Mouse (Mus musculus) left cerebral cortex, postnatal 14 days (tissue): Measurements from ENCODE around the gene Adprhl1. TPM values are rescaled to one million over a fixed set of nuclear protein-coding genes. Genes with fewer than 3 reads are reported as not detected.

Experiments used
- DNase-seq, 2 experiments: peaks; one replicate each; pipeline ENCODE4 v3.0.0; 2021 to 2022; ENCODE audit warnings: low spot score in 2 of 2, mixed read lengths in 1 of 2
- intact Hi-C: fragments of 180-260 bp; cut with DNase I; formaldehyde crosslinking; loops from one replicate; pipeline ENCODE4 v1.15.1; 2025
- microRNA-seq, 2 experiments: library from miRNA; unstranded; fragments of <30 nt; microRNA quantifications; one replicate each; pipeline ENCODE4 v1.2.0; 2022
- total RNA-seq, 2 experiments: library from RNA; stranded (reverse); gene quantifications; 2 replicates each; pipeline ENCODE4 v1.2.3; 2021

Gene Adprhl1
- total RNA-seq, 2 experiments from 2014 or later: 1.3 to 2.8 TPM

DNA sequence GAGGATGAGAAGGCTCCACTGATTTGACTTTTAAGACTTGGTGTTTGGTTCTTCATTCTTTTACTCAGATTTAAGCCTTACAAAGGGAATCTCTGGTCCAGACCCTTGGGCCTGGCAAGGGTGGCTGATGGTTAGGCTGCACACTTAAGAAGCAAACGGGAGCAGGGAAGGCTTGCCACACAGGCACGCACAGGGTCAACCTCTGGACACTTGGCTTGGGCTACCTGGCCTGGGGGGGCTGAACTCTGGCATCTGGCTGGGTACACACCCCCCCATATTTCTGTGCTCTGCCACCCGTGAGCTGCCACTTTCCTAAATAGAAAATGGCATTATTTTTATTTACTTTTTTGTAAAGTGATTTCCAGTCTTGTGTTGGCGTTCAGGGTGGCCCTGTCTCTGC is 79.2 kb downstream of the Adprhl1 start:
- intact Hi-C loops: no loop called here

DNA sequence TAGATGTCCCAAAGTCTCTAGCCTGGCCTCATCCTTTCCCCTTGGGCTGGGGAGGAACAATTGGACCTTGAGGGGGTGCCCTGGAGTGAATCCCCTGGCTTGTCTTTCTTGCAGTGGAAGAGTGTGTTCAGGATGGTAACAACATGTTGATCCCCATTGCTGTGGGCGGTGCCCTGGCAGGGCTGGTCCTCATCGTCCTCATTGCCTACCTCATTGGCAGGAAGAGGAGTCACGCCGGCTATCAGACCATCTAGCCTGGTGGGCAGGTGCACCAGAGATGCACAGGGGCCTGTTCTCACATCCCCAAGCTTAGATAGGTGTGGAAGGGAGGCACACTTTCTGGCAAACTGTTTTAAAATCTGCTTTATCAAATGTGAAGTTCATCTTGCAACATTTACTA is 79.7 kb downstream of the Adprhl1 start:
- intact Hi-C loops: no loop called here
- DNase-seq: no peak

More for the DNA sequence above, 79.2 kb downstream of the Adprhl1 start:
- DNase-seq: no peak

Small RNA genes lying within 50 kb of the gene (microRNA-seq; reads per million reads assigned to microRNA genes)
- gene Mir1968: 26.3 to 26.6 reads per million in 2 experiments

Other genes with a start within 250 kb of the Adprhl1 start
- under 1 TPM; 0.23 to 0.24 TPM for gene F7, start 228.1 kb downstream of the Adprhl1 start, total RNA-seq
- gene F10, start 216.9 kb downstream of the Adprhl1 start, total RNA-seq: not detected
- not detected for gene Proz, start 193.2 kb downstream of the Adprhl1 start, total RNA-seq
- gene Pcid2, start 148.7 kb downstream of the Adprhl1 start, total RNA-seq: 10 to 100 TPM; 26.6 to 29.0 TPM
- gene Cul4a, start 148.5 kb downstream of the Adprhl1 start, total RNA-seq: 10 to 100 TPM; 56.2 to 59.6 TPM
- gene Lamp1, start 95.0 kb downstream of the Adprhl1 start, total RNA-seq: 100 to 1,000 TPM; 307 to 320 TPM
- gene Grtp1, start 53.5 kb downstream of the Adprhl1 start, total RNA-seq: 1 to 10 TPM; 4.8 to 6.6 TPM
- 10 to 100 TPM; 27.7 to 31.2 TPM for gene Dcun1d2, start 34.0 kb upstream of the Adprhl1 start, total RNA-seq
- gene Tmco3, start 34.0 kb upstream of the Adprhl1 start, total RNA-seq: 10 to 100 TPM; 46.9 to 53.1 TPM
- 10 to 100 TPM; 59.4 to 65.9 TPM for gene Tfdp1, start 84.6 kb upstream of the Adprhl1 start, total RNA-seq
- not detected for gene Atp4b, start 142.7 kb upstream of the Adprhl1 start, total RNA-seq
- not detected for gene Grk1, start 150.9 kb upstream of the Adprhl1 start, total RNA-seq
- 1 to 10 TPM; 4.9 to 8.2 TPM for gene Tmem255b, start 181.0 kb upstream of the Adprhl1 start, total RNA-seq
- 100 to 1,000 TPM; 115 to 126 TPM for gene Gas6, start 240.3 kb upstream of the Adprhl1 start, total RNA-seq